Mouse (Mus musculus) CD8-positive naive resting alpha-beta T cell, adult 57 days (primary cell): Measurements from ENCODE around the gene Pik3ip1. TPM values are rescaled to one million over a fixed set of nuclear protein-coding genes. Genes with fewer than 3 reads are reported as not detected.

Experiments used
- total RNA-seq: library from RNA; stranded (reverse); gene quantifications from one replicate; pipeline ENCODE4 v1.2.4, GENCODE M21; 2023

The Pik3ip1 gene
- 374 TPM for total RNA-seq

DNA sequence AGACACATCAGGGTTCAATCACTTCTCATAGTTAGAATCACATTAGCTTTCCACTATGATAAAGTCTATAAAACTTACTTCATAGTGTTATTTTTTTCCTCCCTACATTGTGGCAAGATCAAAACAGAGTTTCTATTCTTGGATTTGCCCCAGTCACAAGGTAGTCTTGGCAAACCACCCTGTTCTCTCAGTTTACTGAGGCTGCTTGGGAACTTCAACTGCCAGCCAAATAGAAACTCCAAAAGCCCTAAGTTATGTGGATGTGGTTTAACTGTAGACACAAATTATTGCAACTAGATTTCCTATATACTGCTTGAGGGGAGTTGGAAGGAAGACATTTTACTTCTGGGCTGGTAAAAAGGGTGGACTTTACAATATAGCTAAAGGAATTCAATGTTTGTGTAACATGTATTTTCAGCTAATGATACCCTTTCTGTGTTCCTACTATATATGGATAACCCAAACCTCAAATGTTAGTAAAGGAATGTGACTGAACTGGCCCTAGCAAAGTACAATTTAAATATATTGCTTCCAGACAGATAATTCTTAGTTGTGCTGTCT is at the start of gene Pik3ip1:
Gene Pik3ip1 (plus strand): TSS at position 511 of the 561 bp plus-strand sequence.

DNA sequence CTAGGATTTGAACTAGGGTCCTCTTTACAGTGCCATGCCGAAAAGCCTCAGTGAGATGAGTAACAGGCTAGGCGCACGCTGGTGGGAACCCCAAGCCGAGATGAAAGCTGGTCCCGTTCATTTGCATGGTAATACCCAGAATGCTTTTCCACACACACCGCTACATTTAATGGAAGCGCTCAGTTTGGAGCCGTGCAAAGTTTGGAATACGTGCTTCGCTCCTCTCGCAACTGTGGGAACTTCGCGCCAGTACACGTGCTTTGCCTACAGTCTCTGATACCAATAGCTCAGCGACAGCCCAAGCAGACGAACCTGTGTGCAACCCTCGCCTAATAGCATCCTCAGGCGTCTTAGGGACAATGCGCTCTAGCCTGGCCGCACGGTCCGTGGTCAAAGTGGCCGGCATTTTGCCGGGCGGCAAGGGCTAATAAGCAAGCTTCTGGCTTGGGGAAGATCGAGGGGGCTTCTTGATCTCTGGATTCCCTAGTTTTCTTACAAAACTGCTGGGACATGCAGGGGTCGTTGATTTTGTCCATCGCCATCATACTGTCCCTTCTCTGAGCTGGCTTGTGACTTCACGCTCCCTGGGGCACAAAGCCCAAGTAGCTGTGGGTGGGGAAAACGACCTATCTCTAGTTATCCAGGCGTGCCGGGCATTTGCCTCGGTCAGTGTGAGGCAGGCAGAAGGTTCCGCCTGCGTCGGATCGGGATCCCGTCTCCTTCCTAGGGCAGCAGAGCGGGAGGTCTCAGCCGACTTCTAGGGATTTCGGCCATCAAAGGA is 41.5 kb upstream of the Pik3ip1 start, which contains the start of gene Patz1:
Gene Patz1 (plus strand): TSS at position 354 of the 781 bp plus-strand sequence.

Other genes starting within 250 kb of the Pik3ip1 start
- 216 TPM for gene Sfi1, start 136.9 kb upstream of the Pik3ip1 start, total RNA-seq
- gene Eif4enif1, start 128.0 kb upstream of the Pik3ip1 start, total RNA-seq: 63.9 TPM
- 57.6 TPM for gene Drg1, start 64.0 kb upstream of the Pik3ip1 start, total RNA-seq
- gene Patz1, start 41.5 kb upstream of the Pik3ip1 start, total RNA-seq: 68.6 TPM
- gene Limk2, start 78.8 kb downstream of the Pik3ip1 start, total RNA-seq: 113 TPM
- gene Rnf185, start 122.0 kb downstream of the Pik3ip1 start, total RNA-seq: 16.9 TPM
- gene Pla2g3, start 157.9 kb downstream of the Pik3ip1 start, total RNA-seq: not detected
- not detected for gene Inpp5j, start 174.4 kb downstream of the Pik3ip1 start, total RNA-seq
- not detected for gene Selenom, start 184.3 kb downstream of the Pik3ip1 start, total RNA-seq
- 0.70 TPM for gene Smtn, start 210.2 kb downstream of the Pik3ip1 start, total RNA-seq